Mouse (Mus musculus): ENCODE results near the gene Htr5b.

DNA sequence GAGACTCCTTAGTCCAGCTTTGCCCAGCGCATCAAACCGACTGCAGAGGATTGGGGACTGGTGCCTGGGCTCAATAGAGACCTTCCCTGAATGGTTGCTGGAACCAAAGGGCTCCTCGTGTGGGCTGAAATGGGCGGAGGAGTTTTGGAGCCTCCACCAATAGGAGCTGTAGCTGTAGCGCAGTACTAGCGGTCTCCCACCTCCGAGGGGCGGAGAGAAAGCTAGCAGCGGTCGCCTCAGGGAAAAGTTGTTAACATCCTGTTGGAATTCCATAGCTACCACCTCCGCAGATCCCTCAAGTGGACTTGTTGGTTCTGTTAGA lies at the start of gene Htr5b:
- TF ChIP-seq POLR2A (IDR thresholded peaks at IDR 0.05; ENCODE audit: low read depth, low read length) (no peak), TCF12 (IDR thresholded peaks at IDR 0.05; ENCODE audit: low read depth, low read length) (no peak), RCOR1 (conservative IDR thresholded peaks at IDR 0.05; ENCODE audit: low read depth, low read length) (no peak), MYC (IDR thresholded peaks at IDR 0.05; ENCODE audit: low read depth, low read length) (no peak), CTCF (conservative IDR thresholded peaks at IDR 0.05 in 1 of 2, IDR thresholded peaks at IDR 0.05 in 1 of 2; ENCODE audit: low read depth in 2 of 2, low read length in 2 of 2) (no peak), MAZ (IDR thresholded peaks at IDR 0.05; ENCODE audit: low read depth, low read length) (no peak), CHD2 (IDR thresholded peaks at IDR 0.05; ENCODE audit: low read length) (no peak), EP300 (IDR thresholded peaks at IDR 0.05; ENCODE audit: low read length) (no peak), TBP (conservative IDR thresholded peaks at IDR 0.05; ENCODE audit: low read depth, low read length) (no peak)

Data from CH12.LX (cell line).